Mouse (Mus musculus): ENCODE data around the gene Chrne.
A peak's percentile ranks its signal among the peaks of the same experiment; 100 is the strongest.

Gene Chrne

DNA sequence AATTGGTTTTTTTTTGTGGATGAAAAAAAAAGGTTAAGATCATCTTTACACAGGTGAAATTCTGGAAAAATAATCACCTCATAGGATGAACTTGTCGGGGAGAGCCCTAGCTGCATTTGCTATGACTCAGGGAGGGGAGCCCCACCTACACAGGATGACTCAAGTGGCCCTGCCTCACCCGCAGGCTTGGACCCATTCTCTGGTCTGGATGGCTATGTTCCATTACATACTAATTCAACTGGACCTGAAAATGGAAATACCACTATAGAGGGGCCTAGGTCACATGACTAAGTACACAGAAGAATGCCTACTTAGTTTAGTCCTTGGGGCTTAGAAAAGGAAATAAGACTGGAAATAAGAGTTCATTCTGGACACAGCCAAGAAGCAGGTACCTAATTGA lies 32.4 kb upstream of the Chrne start:
- peak; percentile 33 for DNase-seq

DNA sequence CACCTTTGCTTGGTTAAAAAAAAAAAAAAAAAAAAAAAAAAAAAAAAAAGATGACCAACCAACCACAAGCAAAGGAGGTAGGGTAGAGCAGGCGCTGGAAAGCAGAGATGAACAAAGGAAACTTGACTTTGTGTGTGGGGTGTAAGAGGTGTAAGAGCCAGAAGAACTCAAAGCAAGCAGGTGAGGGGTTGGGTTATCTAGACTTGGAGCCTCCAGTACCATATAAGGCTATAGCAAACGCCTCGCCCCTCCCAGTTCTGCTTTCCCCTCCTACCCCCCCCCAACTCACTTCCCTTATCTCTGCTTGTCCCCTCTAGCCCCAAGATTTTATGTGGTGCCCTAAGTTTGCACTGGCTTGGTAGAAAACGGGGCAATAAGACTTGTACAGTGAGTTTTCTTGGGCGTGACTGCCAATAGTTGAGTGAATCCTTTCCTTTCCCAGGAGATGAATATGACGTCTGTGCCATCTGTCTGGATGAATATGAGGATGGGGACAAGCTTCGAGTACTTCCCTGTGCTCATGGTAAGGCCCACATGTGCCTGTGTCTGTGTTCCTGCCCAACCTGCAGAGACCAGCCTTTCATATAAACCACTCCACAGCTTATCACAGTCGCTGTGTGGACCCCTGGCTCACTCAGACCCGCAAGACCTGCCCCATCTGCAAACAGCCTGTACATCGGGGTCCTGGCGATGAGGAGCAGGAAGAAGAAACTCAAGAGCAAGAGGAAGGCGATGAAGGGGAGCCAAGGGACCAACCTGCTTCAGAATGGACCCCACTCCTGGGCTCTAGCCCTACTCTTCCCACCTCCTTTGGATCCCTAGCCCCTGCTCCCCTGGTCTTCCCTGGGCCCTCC lies 31.5 kb upstream of the Chrne start:
- DNase-seq, result peak; percentile 62

DNA sequence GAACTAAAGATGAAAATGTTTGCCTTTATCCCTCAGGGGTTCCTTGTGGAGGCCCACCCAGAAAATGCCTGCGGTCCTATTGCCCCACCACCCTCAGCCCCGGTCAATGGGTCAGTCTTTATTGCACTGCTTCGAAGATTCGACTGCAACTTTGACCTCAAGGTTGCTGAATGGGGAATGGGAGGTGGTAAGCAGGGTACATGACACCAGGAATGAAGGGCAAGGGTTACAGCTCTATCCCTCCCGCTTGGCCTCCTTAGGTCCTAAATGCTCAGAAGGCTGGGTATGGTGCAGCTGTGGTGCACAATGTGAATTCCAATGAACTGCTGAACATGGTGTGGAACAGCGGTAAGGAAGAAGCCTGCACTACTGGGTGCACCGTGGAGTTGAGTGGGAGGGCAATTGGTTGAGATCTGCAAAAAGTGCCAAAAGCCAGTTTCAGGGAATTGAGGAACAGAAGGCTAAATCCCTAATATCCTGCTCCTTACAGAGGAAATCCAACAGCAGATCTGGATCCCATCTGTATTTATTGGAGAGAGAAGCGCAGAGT lies 30.2 kb upstream of the Chrne start:
- peak; percentile 28 for DNase-seq

DNA sequence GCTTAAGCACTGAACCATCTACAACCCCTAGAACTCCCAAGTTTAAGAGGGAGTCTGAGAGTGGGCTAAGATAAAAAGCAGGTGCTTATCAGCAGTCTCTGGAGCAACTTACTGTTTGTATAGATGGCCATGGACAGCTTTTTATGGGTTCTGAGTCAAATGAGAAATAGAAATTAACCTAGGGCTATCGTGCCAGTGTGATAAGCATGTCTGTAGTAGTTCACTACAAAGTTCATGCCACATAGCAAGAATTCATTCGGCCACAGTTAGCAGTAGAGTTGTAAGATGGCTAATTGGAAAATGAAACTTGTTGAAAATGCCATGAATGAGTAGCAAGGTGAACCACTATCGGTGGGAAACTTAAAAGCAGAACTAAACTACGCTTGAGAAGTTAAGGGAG lies 29.5 kb upstream of the Chrne start:
- DNase-seq, result no peak

DNA sequence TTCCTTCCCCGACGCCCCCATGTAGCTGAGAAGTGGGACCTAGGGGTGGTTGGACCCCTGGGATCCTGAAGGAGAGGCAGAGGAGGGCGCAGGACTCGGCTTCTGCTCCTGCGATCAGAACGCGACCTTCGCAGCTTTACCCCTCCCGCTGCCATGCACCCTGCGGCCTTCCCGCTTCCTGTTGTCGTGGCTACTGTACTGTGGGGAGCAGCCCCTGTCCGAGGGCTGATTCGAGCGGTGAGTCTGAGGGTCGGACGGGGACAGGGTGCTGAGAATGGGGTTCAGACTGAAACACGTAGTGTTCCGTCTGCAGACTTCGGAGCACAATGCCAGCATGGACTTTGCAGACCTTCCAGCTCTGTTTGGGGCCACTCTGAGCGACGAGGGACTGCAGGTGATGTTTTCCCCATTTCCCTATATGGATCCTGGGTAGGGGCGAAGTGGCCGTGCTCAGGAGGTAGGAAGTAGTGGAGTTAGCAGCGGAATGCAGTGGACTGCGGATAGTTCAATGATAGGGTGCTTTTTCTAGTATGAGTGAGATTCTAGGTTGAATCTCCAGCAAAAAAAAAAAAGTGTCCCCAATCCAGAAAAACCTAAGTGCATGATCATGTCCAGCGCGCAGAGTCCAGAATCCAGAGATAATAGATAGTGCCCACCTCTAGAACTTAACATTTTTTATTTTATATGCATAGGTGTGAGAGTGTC lies 28.9 kb upstream of the Chrne start:
- peak; percentile 71 for DNase-seq

DNA sequence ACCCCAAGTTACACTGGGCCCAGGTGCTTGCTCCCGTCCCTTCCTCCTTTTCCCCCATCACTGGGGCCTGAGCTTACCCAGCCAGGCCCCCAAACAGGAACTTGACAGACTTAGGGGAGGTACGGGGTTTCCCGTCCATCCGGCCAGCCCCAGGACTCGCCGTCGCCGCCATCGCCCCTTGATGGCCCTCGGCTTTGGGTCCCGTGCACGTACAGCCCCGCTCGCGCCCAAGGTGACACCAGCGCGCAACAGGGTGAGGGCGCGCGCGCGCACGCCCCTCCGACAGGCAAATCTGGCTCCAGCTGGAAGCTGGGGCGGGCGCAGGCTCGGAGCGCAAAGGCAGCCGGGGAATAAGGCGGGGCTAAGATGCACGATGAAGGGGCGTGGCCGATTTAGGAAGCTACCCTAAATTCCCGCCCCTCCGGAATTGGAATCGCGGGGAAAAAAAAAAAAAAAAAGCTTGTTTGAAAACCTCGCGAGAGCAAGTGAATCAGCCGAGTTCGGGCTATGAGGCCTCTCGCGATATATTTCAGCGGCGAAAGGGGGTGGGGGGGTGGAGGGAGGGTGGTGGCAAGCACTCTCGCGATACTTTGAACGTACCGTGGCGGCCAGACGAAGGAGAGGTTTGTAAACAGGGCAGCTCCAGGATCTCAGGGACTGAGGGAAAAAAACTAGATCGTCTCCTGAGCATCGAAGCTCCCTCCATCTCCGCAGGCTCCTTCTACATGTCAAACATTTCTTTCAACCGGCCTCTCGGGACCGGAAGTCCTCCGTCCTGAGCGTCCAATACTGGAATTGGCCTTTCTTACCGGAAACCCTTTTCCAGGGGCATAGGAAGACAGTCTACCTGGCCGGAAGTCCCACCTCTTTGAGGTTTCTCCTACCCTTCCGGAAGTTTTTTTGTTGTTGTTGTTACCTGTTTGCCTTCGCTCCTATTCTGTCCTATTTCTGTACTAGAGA lies 28.0 kb upstream of the Chrne start, which contains the start of the genes Rnf167 and Slc25a11:
TSS of gene Rnf167 (plus strand) at position 545 of the 960 bp plus-strand sequence.
TSS of gene Slc25a11 (minus strand) at position 789 of the 960 bp plus-strand sequence.
- peak; percentile 97 for DNase-seq

DNA sequence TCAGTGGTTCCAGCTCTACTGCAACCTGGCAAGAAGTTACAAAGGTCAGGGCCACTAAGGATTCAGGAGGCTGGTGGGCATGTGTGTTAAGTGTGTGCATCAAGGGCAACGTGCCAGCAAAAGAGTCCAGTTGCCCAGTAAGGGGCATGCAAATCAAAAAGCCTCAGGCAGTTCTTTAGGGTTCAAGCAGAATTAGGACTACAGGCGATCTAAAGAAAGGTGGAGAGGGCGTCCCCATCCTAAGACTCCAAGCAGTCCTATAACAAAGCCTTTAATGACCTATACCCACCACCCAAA lies 27.2 kb upstream of the Chrne start:
- peak; percentile 25 for DNase-seq

DNA sequence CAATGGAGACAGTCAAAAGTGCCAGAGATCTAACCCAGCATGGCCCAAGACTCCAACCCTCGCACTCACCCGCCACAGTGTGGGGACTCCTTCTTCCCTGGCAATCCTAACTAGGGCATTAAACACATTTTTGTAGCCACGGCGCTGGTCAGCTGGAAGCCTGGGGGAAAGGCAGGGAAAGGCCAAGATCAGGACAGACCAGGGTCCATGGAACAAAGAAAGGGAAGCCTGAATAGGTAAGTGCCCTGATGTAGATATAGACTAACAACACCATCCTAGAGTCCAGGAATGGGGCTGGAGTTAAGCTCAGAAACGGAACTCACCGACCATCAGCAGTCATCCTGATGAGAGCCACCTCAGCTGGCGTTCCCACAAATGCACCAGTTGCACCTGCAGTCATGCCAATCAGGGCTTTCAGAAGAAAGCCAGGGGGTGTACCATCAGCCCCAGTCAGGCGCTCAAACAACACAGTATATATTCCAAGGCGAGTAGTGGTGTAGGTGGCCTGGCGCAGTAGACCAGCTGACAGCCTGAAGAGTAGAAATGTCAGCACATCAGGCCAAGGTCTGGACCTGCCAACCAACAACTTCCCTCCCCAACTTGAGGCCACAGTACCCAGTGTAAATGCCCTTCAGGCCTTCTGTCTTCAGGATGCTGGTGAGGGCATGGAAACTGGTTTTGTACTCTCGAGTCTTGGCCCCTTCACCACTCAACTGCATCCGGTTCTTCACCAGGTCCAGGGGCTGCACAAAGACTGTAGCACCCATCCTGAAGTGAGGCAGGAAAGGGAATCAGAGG lies 26.6 kb upstream of the Chrne start:
- DNase-seq, result peak; percentile 20

DNA sequence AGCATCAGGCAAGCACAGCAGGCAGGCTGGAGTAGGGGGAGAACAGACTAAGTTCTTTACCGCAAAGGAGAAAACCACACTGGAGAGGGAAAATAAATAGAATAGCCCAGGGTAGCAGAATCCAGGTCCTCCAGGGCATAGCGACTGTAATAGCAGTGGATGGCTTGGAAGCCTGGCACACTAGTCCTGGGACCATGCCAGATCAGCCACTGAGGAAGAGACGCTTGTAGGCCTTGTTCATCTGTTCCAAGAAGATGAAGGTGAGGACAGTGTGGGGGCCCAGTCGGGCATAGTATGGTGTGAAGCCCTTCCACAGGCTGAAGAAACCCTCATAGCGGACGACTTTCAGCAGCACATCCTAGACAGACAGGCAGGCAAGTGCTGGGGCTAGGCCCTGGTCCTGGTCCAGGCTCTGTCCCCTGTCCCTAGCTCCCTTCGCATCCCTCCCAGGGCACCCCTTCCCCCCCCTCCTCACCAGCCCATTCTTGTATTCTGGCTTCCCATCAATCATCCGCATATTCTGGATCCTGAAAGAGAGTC lies 25.6 kb upstream of the Chrne start:
- no peak for DNase-seq

DNA sequence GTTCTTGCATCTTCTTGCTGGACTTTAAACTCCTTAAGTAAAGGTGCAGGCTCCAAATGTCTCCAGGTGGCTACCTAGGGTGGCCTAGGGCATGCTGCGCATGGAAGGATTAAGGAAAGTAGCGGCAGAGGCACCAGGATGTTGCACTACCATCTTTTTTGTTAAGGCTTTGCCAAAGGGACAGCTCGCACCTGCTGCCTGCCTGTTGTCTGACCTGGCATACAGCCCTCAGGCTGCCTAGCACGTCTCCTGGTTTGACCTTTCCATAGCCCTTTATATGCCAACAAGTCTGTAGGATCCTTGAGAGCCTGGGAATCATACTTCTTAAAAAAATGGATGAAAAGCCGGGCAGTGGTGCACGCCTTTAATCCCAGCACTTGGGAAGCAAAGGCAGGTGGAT lies 24.0 kb upstream of the Chrne start:
- no peak for DNase-seq

DNA sequence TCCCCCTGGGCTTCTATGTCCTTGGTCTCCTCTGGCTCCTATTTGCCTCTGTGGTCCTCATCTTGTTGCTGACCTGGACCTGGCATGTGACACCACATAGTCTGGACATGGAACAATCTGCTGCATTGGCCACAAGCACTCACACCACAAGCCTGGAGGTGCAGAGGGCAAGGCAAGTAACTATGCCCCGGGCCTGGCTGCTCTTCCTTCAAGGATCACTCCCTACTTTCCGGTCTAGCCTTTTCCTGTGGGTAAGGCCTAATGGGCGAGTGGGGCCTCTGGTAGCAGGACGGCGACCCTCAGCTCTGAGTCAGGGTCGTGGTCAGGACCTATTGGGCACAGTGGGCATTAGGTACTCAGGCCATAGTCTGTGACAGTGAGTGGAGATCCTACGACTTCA lies 22.2 kb upstream of the Chrne start:
- DNase-seq, result no peak

DNA sequence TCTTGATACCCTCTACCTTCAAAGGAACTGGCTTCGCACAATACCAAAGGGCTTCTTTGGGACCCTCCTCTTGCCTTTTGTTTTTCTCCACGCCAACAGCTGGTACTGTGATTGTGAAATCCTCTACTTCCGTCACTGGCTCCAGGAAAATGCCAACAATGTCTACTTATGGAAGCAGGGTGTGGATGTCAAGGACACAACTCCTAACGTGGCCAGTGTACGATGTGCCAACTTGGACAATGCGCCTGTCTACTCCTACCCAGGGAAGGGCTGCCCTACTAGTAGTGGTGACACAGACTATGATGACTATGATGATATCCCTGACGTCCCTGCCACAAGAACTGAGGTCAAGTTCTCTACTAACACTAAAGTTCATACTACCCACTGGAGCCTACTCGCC lies 21.0 kb upstream of the Chrne start:
- no peak for DNase-seq

DNA sequence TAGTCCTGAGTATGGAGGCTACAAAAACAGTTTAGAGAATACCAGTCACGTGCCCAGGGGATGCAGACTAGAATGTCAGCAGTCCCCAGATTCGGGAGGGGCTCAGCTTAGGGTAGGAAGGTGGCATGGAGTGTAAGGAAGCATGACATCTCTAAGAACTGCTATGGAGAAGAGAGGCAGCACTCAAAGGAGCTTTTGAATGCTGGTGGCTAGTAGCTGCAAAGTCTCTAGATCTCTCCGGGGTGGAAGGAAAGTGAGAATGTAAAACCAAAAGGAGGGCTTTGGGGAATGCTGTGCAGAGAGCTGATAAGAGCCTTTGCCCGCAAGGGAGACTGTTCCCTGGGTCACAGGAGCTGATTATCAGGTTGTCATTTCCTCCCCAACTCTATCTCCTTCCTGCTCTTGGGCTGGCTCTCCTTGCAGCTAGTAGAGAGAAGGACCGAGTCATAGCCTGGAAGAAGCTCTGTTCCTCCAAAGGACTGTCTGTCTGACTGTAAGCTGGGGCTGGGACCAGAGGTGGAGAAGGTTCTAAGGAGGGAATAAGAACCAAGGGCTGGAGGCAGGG lies 19.8 kb upstream of the Chrne start, which contains the start of gene Gp1ba:
TSS of gene Gp1ba (plus strand) at position 409 of the 565 bp plus-strand sequence.
- no peak for DNase-seq

DNA sequence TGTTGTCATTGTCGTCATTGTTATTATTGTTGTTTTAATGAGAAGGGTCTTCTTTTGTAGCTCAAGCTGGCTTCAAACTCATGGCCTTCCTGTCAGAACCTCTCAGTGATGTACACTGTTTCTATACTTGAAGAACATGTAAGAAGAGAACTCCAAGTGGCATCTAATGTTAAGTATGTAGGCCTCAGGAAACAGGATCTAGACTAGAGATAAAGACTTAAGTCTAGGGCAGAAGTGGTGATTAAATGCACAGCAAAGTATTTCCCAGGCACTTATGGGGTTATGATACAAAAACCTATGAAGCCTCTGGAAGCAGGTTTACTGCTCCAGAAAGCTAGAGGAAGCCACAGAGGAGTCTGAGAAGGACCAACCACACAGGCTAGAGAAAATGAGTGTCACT lies 19.3 kb upstream of the Chrne start:
- DNase-seq, result no peak

DNA sequence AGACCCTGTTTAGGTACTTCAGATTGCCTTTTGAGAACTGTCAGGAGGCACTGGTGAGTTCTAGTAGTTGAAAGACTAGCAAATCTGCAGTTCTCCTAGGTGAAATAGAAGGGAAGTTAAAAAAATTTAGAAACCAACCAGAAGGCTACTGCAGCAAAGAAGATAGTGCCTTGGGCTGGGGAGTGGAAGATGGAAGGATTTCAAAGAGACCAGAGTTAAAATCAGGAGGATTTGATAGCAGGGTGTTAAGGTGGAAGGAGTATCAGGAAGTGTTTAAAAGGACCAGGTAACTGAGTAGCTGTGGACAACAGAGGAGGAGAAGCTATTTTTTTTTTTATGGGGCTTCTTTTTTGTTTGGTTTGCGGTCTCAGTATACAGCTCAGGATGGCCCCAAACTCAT lies 18.7 kb upstream of the Chrne start:
- DNase-seq, result no peak

DNA sequence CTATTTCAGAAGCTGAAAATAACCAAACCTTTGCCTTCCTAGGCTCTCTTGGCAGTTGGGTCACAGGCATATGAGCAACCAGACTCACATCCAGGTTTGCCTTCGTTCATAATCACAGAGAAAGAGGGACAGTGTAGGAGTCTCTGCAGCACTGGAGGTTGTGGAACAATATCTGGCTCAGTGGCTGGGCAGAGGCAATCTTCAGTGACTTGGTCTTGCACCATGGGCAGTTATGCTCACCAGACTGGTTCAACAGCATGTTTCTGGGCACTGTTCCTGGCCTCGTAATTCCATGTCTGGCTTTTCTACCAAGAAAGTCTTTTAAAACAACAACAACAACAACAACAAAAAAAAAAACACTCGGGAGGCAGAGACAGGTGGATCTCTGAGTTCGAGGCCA lies 16.6 kb upstream of the Chrne start:
- no peak for DNase-seq

DNA sequence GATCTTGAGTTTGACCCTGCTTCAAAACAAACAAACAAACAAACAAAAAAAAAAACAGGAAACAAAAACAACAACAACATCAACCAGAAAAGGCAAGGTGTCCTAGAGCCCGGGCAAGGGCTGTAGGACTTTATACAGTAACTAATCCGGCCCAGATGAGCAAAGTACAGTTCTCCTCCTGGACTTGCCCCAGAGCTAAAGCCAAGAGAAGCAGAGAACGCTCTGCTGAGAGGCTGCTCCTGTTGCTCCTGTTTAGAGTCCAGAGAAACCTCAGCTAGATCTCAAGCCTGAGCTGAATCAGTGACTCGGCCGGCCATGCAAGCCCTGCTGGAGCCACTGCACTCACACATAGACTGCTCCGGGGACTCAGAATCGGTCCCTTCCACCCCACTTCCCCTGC lies 11.1 kb upstream of the Chrne start:
- DNase-seq, result no peak

DNA sequence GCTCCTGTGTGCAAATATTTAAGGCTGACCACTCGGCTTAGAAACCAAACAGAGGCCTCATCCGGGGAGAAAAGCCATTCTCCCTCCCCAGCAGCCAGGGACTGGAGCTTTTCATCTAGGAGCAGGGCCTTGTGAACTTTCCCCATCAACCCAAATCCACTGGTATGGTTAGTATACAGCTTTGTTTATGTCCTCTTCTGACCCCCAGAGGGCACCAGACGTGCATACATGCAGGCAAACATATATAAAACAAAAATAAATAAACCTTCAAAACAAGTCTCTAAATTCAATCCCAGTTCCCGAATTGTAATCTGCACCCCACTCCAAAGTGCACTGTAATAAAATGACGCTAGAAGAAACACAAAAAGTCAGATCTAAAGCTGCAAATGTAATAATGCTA lies 10.5 kb upstream of the Chrne start:
- DNase-seq, result peak; percentile 56

DNA sequence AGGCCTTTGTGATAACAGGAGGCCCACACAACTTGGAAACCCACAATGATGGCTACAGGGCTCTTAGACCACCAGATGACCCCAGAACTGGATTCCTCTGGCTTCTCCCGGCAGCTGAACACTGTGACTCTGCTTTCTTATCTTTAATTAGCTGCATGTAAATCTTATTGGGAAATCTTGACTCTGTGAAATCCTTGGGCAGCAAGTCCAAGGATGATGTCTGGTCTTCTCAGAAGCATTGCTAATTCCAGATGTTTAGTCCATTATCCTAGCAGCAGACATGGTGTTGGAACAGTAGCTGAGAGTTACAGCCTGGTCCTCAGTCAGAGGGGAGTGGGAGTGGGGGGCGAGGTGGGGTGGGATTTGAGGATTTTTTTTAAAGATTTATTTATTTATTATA lies 9.4 kb upstream of the Chrne start:
- DNase-seq, result no peak

DNA sequence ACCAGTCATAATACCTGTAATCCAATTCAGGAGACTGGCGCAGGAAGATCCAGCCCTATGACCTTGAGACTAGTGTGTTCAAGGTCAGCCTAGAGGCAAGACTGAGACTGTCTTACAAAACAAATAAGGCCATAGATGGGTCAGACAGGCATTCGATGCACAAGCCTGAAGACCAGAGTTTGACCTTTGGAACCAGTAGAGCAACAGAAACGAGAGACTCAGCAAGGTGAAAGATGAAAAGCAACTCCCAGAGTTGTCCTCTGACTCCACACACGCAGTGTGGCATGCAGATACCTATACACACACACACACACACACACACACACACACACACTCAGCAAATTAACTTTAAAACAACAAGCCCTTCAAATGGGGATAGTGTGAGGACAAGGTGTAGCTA lies 7.9 kb upstream of the Chrne start:
- DNase-seq, result no peak

DNA sequence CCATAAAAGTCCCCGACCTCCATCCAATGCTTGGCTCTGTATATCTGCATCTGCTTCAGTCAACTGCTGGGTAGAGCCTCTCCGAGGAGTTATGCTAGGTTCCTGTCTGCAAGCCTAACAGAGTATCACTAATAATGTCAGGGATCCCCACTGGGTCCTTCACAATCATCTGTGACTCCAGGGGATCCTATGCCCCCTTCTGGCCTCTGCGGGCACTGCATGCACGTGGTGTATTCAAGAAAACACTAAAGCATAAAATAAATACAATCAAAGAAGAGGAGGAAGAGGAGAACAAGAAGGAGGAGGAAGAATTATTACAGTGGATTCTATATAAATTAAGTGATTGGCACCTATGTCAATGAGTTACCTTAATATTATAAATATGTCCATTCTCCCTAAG lies 6.5 kb upstream of the Chrne start:
- DNase-seq, result peak; percentile 87

Data from thymus, postnatal 4 days (tissue).